Mouse (Mus musculus): Measurements from ENCODE around the gene Snap29. TPM values are rescaled to one million over a fixed set of nuclear protein-coding genes. Genes with fewer than 3 reads are reported as not detected.

The Snap29 gene
- 28.1 and 30.0 TPM in 2 replicates for total RNA-seq (2014; rRNA removed)
- 14.5 and 15.6 TPM in 2 replicates for polyA plus RNA-seq (2015; fragmentation: Nextera tagmentation; extraction: Ambion mirVana)

- H3K36me3 ChIP-seq (ENCODE audit: insufficient read depth, low read length), result no peaks in the 10 kb centered on the region
- 2% methylated on average over 57 of the region's 69 CpGs for WGBS
Measured at GRCm38 (mm10) chr16:17405736-17406443, at the start of gene Snap29, which contains the start of gene Pi4ka. Gene Snap29 (plus strand): TSS chr16:17405986. Gene Pi4ka (minus strand): TSS chr16:17406314.

GRCm38 (mm10) chr16:17356031-17356430, 49.8 kb upstream of the Snap29 start:
- Histone ChIP-seq H3K4me3 (ENCODE audit: low read length) (no peak overlapping the region), H3K36me3 (ENCODE audit: insufficient read depth, low read length) (peaks cover 66% of the 10 kb centered on the region), H3K4me2 (ENCODE audit: low read depth, low read length) (no peak overlapping the region), H3K9me3 (ENCODE audit: low read length) (no peaks in the 10 kb centered on the region), H3K27ac (no peak overlapping the region), H3K27me3 (ENCODE audit: insufficient read depth, low read length) (no peaks in the 10 kb centered on the region), H3K9ac (replicated peaks; ENCODE audit: low read length) (no peak overlapping the region), H3K4me1 (ENCODE audit: insufficient read depth, low read length) (no peaks in the 10 kb centered on the region)
- WGBS, result 91% methylated on average over 6 of the region's 6 CpGs
- DNase-seq (ENCODE audit: low spot score) (no peak), ATAC-seq (no peak)
- no peak for TF ChIP-seq CTCF (IDR thresholded peaks at IDR 0.05; ENCODE audit: low read depth)

More at GRCm38 (mm10) chr16:17405736-17406443, at the start of gene Snap29, which contains the start of gene Pi4ka:
- Histone ChIP-seq H3K9me3 (ENCODE audit: low read length) (no peaks in the 10 kb centered on the region), H3K4me1 (ENCODE audit: insufficient read depth, low read length) (peaks cover 11% of the 10 kb centered on the region), H3K4me3 (ENCODE audit: low read length) (peak within 1 kb of the TSS; percentile 86), H3K9ac (replicated peaks; ENCODE audit: low read length) (peak within 1 kb of the TSS; percentile 81), H3K27ac (peak within 1 kb of the TSS; percentile 87), H3K4me2 (ENCODE audit: low read depth, low read length) (peak within 1 kb of the TSS; percentile 64), H3K27me3 (ENCODE audit: insufficient read depth, low read length) (no peaks in the 10 kb centered on the region)
- ATAC-seq, result peak; percentile 99
- peak; percentile 99 for DNase-seq (ENCODE audit: low spot score)
- TF ChIP-seq CTCF (IDR thresholded peaks at IDR 0.05; ENCODE audit: low read depth), result no peak

GRCm38 (mm10) chr16:17358787-17359186, 47.0 kb upstream of the Snap29 start:
- Histone ChIP-seq H3K9me3 (ENCODE audit: low read length) (no peaks in the 10 kb centered on the region), H3K4me1 (ENCODE audit: insufficient read depth, low read length) (no peaks in the 10 kb centered on the region), H3K4me3 (ENCODE audit: low read length) (no peak overlapping the region), H3K36me3 (ENCODE audit: insufficient read depth, low read length) (peaks cover 45% of the 10 kb centered on the region), H3K27me3 (ENCODE audit: insufficient read depth, low read length) (no peaks in the 10 kb centered on the region), H3K9ac (replicated peaks; ENCODE audit: low read length) (no peak overlapping the region), H3K4me2 (ENCODE audit: low read depth, low read length) (no peak overlapping the region), H3K27ac (no peak overlapping the region)
- ATAC-seq (no peak), DNase-seq (ENCODE audit: low spot score) (no peak)
- TF ChIP-seq CTCF (IDR thresholded peaks at IDR 0.05; ENCODE audit: low read depth), result no peak
- 98% methylated on average over 4 of the region's 4 CpGs for whole genome bisulfite sequencing

- Histone ChIP-seq H3K4me1 (ENCODE audit: insufficient read depth, low read length) (no peaks in the 10 kb centered on the region), H3K4me2 (ENCODE audit: low read depth, low read length) (no peak overlapping the region), H3K36me3 (ENCODE audit: insufficient read depth, low read length) (peaks cover 45% of the 10 kb centered on the region; the same call in 1 of the 2 replicates), H3K9ac (replicated peaks; ENCODE audit: low read length) (no peak overlapping the region), H3K4me3 (ENCODE audit: low read length) (no peak overlapping the region), H3K9me3 (ENCODE audit: low read length) (no peaks in the 10 kb centered on the region), H3K27ac (no peak overlapping the region), H3K27me3 (ENCODE audit: insufficient read depth, low read length) (no peaks in the 10 kb centered on the region)
- 96% methylated on average over 4 of the region's 4 CpGs for WGBS
- ATAC-seq (no peak), DNase-seq (ENCODE audit: low spot score) (no peak)
- TF ChIP-seq CTCF (IDR thresholded peaks at IDR 0.05; ENCODE audit: low read depth), result no peak
Measured at GRCm38 (mm10) chr16:17382306-17382705, 23.5 kb upstream of the Snap29 start.

- H3K9me3 ChIP-seq (ENCODE audit: low read length), result no peaks in the 10 kb centered on the region
- DNase-seq (ENCODE audit: low spot score) (no peak), ATAC-seq (no peak)
- H3K36me3 ChIP-seq (ENCODE audit: insufficient read depth, low read length), result peaks cover 39% of the 10 kb centered on the region; the same call in 1 of the 2 replicates
- H3K9ac ChIP-seq (replicated peaks; ENCODE audit: low read length), result no peak overlapping the region
- H3K27me3 ChIP-seq (ENCODE audit: insufficient read depth, low read length), result no peaks in the 10 kb centered on the region
- no peaks in the 10 kb centered on the region for H3K4me1 ChIP-seq (ENCODE audit: insufficient read depth, low read length)
- TF ChIP-seq CTCF (IDR thresholded peaks at IDR 0.05; ENCODE audit: low read depth), result no peak
- H3K4me2 ChIP-seq (ENCODE audit: low read depth, low read length), result no peak overlapping the region
- 93% methylated on average over 2 of the region's 2 CpGs for WGBS
- H3K27ac ChIP-seq, result no peak overlapping the region
- H3K4me3 ChIP-seq (ENCODE audit: low read length), result no peak overlapping the region
Measured at GRCm38 (mm10) chr16:17383594-17384326, 22.0 kb upstream of the Snap29 start.

GRCm38 (mm10) chr16:17392784-17393183, 13.0 kb upstream of the Snap29 start:
- H3K4me1 ChIP-seq (ENCODE audit: insufficient read depth, low read length), result no peaks in the 10 kb centered on the region
- no peak for TF ChIP-seq CTCF (IDR thresholded peaks at IDR 0.05; ENCODE audit: low read depth)
- H3K9me3 ChIP-seq (ENCODE audit: low read length), result no peaks in the 10 kb centered on the region
- H3K4me2 ChIP-seq (ENCODE audit: low read depth, low read length), result no peak overlapping the region
- 0 out of 2 replicates have a peak, but pooled peaks cover 5% of the 10 kb centered on the region for H3K36me3 ChIP-seq (ENCODE audit: insufficient read depth, low read length)
- no peak overlapping the region for H3K9ac ChIP-seq (replicated peaks; ENCODE audit: low read length)
- no peak overlapping the region for H3K4me3 ChIP-seq (ENCODE audit: low read length)
- 68% methylated on average over 4 of the region's 4 CpGs for WGBS
- no peak for ATAC-seq
- H3K27me3 ChIP-seq (ENCODE audit: insufficient read depth, low read length), result no peaks in the 10 kb centered on the region
- H3K27ac ChIP-seq, result no peak overlapping the region
- DNase-seq (ENCODE audit: low spot score), result no peak
